Mouse (Mus musculus): Measurements from ENCODE around the gene Ost4.

Gene Ost4

GRCm38 (mm10) chr5:30863852-30864251, 43.7 kb downstream of the Ost4 start:
- no peak for ATAC-seq (ENCODE audit: insufficient number of reproducible peaks, low FRiP score, low TSS enrichment)

DNA sequence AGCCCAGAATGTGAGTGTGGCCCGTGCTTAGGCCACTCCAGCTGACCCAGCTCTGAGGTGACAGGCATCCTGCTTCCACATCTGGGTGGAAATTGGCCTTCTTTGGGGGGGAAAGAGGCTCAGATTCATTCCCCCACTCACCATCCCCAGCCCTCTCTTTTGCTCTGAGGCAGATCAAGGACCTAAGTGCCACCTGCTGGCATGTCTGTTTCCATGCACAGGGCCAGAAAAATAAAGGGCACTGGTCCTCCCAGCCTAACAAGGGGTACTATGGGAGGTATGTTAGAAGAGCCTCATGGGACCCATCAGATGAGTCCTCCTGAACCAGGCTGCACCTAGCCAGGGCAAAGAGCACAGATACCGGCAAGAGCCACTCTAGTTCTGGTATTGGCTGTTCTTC, 51.5 kb downstream of the Ost4 start:
- ATAC-seq (ENCODE audit: insufficient number of reproducible peaks, low FRiP score, low TSS enrichment) = no peak

Measured in cerebellum, adult (tissue).